Mouse (Mus musculus) liver, postnatal 0 days (tissue): ENCODE results near the gene Ankrd37. TPM values are rescaled to one million over a fixed set of nuclear protein-coding genes. Genes with fewer than 3 reads are reported as not detected.

ENCODE experiments used
- ATAC-seq: fragments of 200-750 bp; cut with Nextera tagmentation; 2 replicates; pipeline ENCODE4 v1.8.0; 2017; ENCODE audit warnings: mild to moderate bottlenecking, moderate library complexity
- DNase-seq: peaks from one replicate; pipeline ENCODE4 v3.0.0-alpha.2; 2016
- H3K27ac ChIP-seq: fragments of 300-500 bp; sonication (generic); 2 replicates; pipeline ENCODE4 v1.5.1; 2014; ENCODE audit warnings: antibody characterized with exemption, moderate library complexity, mild to moderate bottlenecking, low read depth
- H3K27me3 ChIP-seq: fragments of 300-500 bp; sonication (generic); 2 replicates; pipeline ENCODE4 v1.6.1; 2014; ENCODE audit warnings: low read length, control low read depth, mixed read lengths; ENCODE audit not compliant: insufficient read depth
- H3K36me3 ChIP-seq: fragments of 300-500 bp; sonication (generic); replicated peaks from 2 replicates; pipeline ENCODE4 v1.6.1; 2014; ENCODE audit warnings: mild to moderate bottlenecking, control low read depth, low read length, moderate library complexity, mixed read lengths; ENCODE audit not compliant: insufficient read depth
- H3K4me1 ChIP-seq: fragments of 300-500 bp; sonication (generic); 2 replicates; pipeline ENCODE4 v1.6.1; 2014; ENCODE audit warnings: antibody characterized with exemption, mild to moderate bottlenecking, control low read depth; ENCODE audit not compliant: insufficient read depth
- H3K4me2 ChIP-seq: fragments of 300-500 bp; sonication (generic); 2 replicates; pipeline ENCODE4 v1.6.1; 2014; ENCODE audit warnings: low read depth, mild to moderate bottlenecking, low read length, moderate library complexity, mixed read lengths
- H3K4me3 ChIP-seq: fragments of 300-500 bp; sonication (generic); 2 replicates; pipeline ENCODE4 v1.5.1; 2014; ENCODE audit warnings: low read depth, low read length
- H3K9ac ChIP-seq: fragments of 300-500 bp; sonication (generic); replicated peaks from 2 replicates; pipeline ENCODE4 v1.6.1; 2014; ENCODE audit warnings: mild to moderate bottlenecking, moderate library complexity
- H3K9me3 ChIP-seq: fragments of 300-500 bp; sonication (generic); 2 replicates; pipeline ENCODE4 v1.6.1; 2016; ENCODE audit warnings: mild to moderate bottlenecking, control low read depth, low read length, mixed read lengths
- CTCF ChIP-seq: sonication (generic); IDR thresholded peaks from 2 replicates; pipeline ENCODE4 v1.5.1; 2016; ENCODE audit warnings: antibody characterized with exemption, low read depth
- EP300 ChIP-seq: IDR thresholded peaks from 2 replicates; pipeline ENCODE4 v1.6.1; 2016; ENCODE audit warnings: antibody characterized with exemption, low read depth, mild to moderate bottlenecking
- WGBS: fragments of 180-500 bp; shearing (Covaris S2); extraction: QIAGEN DNeasy Blood & Tissue Kit; methylation state at CpG from one replicate; pipeline ENCODE4 v1.1.7; 2014; ENCODE audit not compliant: insufficient replicate concordance; 5-methylcytosine and 5-hydroxymethylcytosine counted together
- polyA plus RNA-seq: library from polyadenylated mRNA; unstranded; fragments of >200 nt; fragmentation: Nextera tagmentation; extraction: Ambion mirVana; gene quantifications from 2 replicates; pipeline ENCODE4 v1.2.1, GENCODE M21; 2015

Gene Ankrd37
- polyA plus RNA-seq, 1 experiment from 2014 or later, result 9.1 TPM

DNA sequence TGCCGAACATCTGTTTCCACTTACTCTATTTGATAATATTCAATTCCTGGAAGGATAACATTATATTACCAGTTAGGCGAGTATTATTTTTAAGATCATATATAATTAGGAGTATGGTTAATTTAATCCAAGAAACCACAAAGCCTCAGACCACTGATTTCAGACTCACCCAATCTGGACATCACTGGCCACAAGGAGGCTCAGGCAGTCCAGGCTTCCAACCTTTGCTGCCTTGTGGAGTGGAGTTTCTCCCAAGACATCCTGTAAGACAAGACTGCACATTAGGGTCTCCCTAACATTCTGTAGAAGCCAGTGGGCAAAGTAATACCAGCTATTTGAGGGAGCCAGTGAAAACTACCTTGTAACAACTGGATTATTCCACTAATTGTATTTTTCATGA lies 7.3 kb downstream of the Ankrd37 start:
- peaks cover 11% of the 10 kb centered on the region for H3K4me1 ChIP-seq
- TF ChIP-seq EP300 (no peak), CTCF (peak; percentile 15; the same call in 1 of the 2 replicates)
- peaks cover 29% of the 10 kb centered on the region for H3K36me3 ChIP-seq
- no peaks in the 10 kb centered on the region for H3K27me3 ChIP-seq
- peak overlapping the region; percentile 94 for H3K4me2 ChIP-seq
- H3K9me3 ChIP-seq, result no peaks in the 10 kb centered on the region
- WGBS, result 76% methylated on average over 2 of the region's 2 CpGs
- no peak for ATAC-seq
- no peak for DNase-seq
- H3K9ac ChIP-seq, result no peak overlapping the region
- no peak overlapping the region for H3K27ac ChIP-seq
- H3K4me3 ChIP-seq, result no peak overlapping the region

DNA sequence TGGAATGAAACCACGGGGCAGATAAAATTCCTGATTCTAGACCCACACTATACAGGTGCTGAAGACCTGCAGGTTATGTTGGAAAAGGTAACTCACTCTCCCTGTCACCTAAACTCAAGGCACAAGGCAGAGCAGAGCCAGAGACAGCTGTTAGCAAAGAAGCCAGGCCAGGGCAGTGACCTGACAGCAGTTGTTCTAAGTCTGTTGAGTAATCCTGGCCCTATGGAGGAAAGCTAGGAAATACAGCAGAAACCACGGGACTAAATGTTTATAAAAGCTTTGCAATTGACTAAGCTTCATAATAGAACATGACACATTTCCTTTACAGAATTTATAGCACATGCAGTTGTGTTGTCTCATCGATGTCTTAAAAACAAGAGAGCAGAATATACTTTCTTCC lies 9.9 kb downstream of the Ankrd37 start:
- ATAC-seq (no peak), DNase-seq (no peak)
- Histone ChIP-seq H3K27ac (no peak overlapping the region), H3K4me3 (no peak overlapping the region), H3K9ac (no peak overlapping the region), H3K4me2 (no peak overlapping the region), H3K4me1 (peaks cover 10% of the 10 kb centered on the region), H3K9me3 (no peaks in the 10 kb centered on the region), H3K27me3 (no peaks in the 10 kb centered on the region), H3K36me3 (peaks cover 34% of the 10 kb centered on the region)
- WGBS, result 75% methylated on average over 3 of the region's 3 CpGs
- TF ChIP-seq EP300, result no peak
- no peak for TF ChIP-seq CTCF

DNA sequence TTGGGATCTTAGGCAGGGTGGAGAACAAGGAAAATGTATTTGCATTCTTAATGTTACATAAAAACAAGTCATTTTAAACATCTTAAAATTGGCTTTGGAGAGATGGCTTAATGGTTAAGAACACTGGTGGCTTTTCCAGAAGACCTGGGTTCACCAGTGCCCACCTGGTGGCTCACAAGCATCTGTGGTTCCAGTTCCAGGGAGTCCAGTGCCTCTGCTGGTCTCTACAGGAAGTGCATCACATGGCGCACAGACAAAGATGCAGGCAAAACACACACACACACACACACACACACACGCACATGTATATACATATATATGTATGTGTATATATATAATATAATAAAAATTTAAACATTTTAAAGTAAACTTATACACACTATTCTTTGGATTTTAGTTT lies 11.4 kb downstream of the Ankrd37 start:
- WGBS, result 90% methylated on average over 2 of the region's 2 CpGs

DNA sequence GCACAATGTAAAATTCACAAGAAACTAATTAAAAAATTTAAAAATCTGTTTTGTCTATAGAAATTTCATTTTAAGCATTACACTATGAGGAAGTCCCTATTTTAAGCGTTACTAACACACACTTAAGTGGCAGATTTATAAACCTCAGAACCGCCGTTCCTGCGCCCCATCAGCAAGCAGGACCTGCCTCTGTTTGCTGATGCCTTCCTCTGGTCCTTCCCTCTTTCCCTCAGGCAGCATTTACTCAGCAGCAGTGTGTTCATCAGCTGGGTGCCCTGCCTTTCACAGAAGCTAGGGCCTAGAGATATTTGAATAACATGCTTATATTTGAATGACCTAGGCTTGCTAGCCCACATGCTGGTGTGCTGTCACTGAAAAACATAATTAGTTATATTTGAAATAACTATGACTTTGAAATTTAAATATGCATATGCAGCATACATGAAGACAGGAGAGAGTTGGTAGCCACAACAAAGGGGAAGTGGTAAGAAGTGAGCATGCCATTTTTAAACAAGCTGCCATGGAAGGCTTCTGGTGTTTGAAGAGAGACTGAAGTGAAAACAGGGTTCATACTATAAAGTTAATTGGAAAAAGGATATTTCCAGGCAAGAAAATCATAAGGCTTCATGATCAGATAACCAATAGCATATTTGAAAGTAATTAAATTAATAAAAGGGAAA lies 14.7 kb downstream of the Ankrd37 start:
- peaks cover 38% of the 10 kb centered on the region for H3K36me3 ChIP-seq
- H3K9me3 ChIP-seq, result no peaks in the 10 kb centered on the region
- no peak overlapping the region for H3K4me2 ChIP-seq
- no peak overlapping the region for H3K27ac ChIP-seq
- DNase-seq, result no peak
- H3K4me1 ChIP-seq, result no peaks in the 10 kb centered on the region
- TF ChIP-seq CTCF (no peak), EP300 (no peak)
- no peaks in the 10 kb centered on the region for H3K27me3 ChIP-seq
- no peak overlapping the region for H3K9ac ChIP-seq
- no peak overlapping the region for H3K4me3 ChIP-seq
- no peak for ATAC-seq
- 66% methylated on average over 4 of the region's 4 CpGs for whole genome bisulfite sequencing

More for the DNA sequence above, 11.4 kb downstream of the Ankrd37 start:
- TF ChIP-seq CTCF (peak; percentile 43; the same call in 1 of the 2 replicates), EP300 (no peak)
- no peak for DNase-seq
- Histone ChIP-seq H3K27me3 (no peaks in the 10 kb centered on the region), H3K4me1 (peaks cover 2% of the 10 kb centered on the region; the same call in 1 of the 2 replicates), H3K4me3 (no peak overlapping the region), H3K4me2 (no peak overlapping the region), H3K9me3 (no peaks in the 10 kb centered on the region), H3K27ac (no peak overlapping the region), H3K9ac (no peak overlapping the region), H3K36me3 (peaks cover 39% of the 10 kb centered on the region)
- no peak for ATAC-seq

DNA sequence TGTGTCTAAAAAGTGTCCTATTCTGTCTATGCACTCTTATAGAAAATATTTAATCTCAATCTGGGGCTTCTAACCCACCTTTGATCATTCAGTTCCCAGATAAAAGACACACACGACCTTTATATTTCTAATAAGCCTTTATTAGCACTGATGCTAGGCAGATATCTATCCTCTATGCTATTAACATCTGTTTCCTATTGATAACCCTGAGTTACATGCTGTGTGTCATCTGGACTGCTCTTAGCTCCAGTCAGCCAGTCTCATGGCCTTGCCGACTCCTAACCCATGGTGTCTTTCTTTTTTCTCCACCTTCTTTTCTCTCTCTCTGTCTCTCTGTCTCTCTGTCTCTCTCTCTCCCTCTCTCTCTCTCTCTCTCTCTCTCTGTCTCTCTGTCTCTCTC lies 17.3 kb downstream of the Ankrd37 start:
- no peak overlapping the region for H3K27ac ChIP-seq
- 44% methylated on average over 2 of the region's 2 CpGs for WGBS
- no peak overlapping the region for H3K9ac ChIP-seq
- no peak for TF ChIP-seq EP300
- TF ChIP-seq CTCF, result no peak
- H3K36me3 ChIP-seq, result peaks cover 39% of the 10 kb centered on the region
- no peak for DNase-seq
- peak; percentile 43; the same call in 1 of the 2 replicates for ATAC-seq
- no peak overlapping the region for H3K4me2 ChIP-seq
- H3K4me3 ChIP-seq, result no peak overlapping the region
- no peaks in the 10 kb centered on the region for H3K4me1 ChIP-seq
- no peaks in the 10 kb centered on the region for H3K27me3 ChIP-seq
- H3K9me3 ChIP-seq, result no peaks in the 10 kb centered on the region

DNA sequence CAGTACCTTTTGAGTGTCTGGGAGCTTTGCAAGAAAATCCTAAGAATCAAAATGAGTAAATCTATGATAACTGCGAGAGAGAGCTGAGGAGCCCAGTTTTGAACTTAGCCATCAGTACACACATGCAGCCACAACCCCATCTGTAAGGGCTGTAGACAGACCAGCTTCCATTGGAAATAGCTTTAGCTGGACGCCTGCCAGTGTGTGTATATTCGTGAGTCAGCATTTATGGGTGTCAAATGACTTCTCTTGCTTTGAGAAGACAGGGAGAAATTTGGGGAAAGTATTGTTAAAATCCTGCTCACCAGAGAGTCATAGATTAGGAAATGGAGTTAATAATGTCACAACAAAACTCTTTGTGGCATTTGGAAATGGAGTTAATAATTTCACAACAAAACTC lies 18.8 kb downstream of the Ankrd37 start:
- TF ChIP-seq EP300, result no peak
- no peak for TF ChIP-seq CTCF

More for the DNA sequence above, 18.8 kb downstream of the Ankrd37 start:
- WGBS, result 74% methylated on average over 3 of the region's 3 CpGs
- DNase-seq, result no peak
- H3K4me2 ChIP-seq, result no peak overlapping the region
- no peak overlapping the region for H3K9ac ChIP-seq
- ATAC-seq, result no peak
- H3K9me3 ChIP-seq, result no peaks in the 10 kb centered on the region
- H3K27ac ChIP-seq, result no peak overlapping the region
- H3K36me3 ChIP-seq, result peaks cover 50% of the 10 kb centered on the region
- no peak overlapping the region for H3K4me3 ChIP-seq
- H3K4me1 ChIP-seq, result no peaks in the 10 kb centered on the region
- no peaks in the 10 kb centered on the region for H3K27me3 ChIP-seq
